In the genomic region with DNA sequence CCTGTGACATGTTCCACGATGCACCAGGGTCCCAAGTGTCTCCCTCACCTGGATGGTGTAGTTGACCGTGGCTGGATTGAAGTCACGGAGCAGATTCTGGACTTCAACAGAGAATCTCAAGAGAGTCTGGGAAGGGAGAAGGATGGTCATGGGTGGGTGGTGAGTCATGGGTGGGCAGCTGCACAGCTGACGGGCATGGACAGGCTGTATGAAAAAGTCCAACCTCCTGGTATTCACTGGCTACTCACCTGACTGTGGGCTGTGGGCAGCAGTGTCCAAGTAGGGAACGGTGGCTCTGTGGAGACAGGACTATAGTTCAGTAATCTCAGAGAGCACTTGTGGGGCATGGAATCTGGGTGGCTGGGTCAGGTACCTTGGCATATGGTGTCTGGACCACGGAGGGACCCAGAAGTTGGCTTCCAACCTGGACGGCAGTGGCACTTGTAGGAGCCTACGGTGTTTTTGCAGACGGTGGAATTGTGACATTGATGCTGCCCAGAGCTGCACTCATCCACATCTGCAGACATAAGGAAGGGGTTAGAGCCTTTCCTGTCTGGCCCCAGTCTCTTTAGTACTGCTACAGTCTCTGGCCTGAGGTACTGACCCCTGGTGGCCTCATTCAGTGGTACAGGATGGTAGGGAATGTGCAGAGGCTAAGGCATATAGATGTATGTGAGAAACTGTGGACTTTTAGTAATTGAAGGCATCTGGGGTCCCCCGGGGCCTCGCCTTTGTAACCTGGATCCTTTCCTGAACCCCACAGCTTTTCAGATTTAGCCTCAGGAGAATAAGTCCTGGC, we compare ENCODE assay signal across 8 mouse cellular contexts. TPM values are rescaled to one million over a fixed set of nuclear protein-coding genes. Genes with fewer than 3 reads are reported as not detected.
DNase-seq lines count a peak whose midpoint lies in the region; ATAC-seq and TF ChIP-seq lines count a peak whose summit lies in the region.

No protein-coding gene starts in this region.

- H3K9ac ChIP-seq in intestine, embryonic 15.5 days: no peak overlapping the region
- no peak overlapping the region for H3K9ac ChIP-seq in intestine, embryonic 16.5 days (ENCODE audit: low read depth, low read length)
- H3K9ac ChIP-seq in liver, embryonic 14.5 days (replicated peaks): no peak overlapping the region

- no peak for DNase-seq in liver, embryonic 14.5 days (ENCODE audit: low read depth in 3 of 3, low spot score in 3 of 3)
- DNase-seq in thymus, postnatal 25 days: peak; percentile 61
- no peak for DNase-seq in right cerebral cortex, adult 2 months (ENCODE audit: low spot score in 2 of 2)
- no peak for DNase-seq in cerebellum, adult 9-11 months

- no peak overlapping the region for H3K4me2 ChIP-seq in intestine, embryonic 15.5 days (replicated peaks)
- no peak overlapping the region for H3K4me2 ChIP-seq in intestine, embryonic 16.5 days (ENCODE audit: low read depth, low read length)
- no peak overlapping the region for H3K4me2 ChIP-seq in liver, embryonic 14.5 days (ENCODE audit: low read depth)

- peak; percentile 63; the same call in 1 of the 2 replicates for TF ChIP-seq CTCF in bone marrow, adult 2 months (IDR thresholded peaks at IDR 0.05; ENCODE audit: control insufficient read depth, insufficient read depth, low read length)
- peak; percentile 78 for TF ChIP-seq CTCF in liver, embryonic 14.5 days (IDR thresholded peaks at IDR 0.05; ENCODE audit: low read depth)

- no peaks in the 10 kb centered on the region for H3K9me3 ChIP-seq in intestine, embryonic 15.5 days
- H3K9me3 ChIP-seq in intestine, embryonic 16.5 days (ENCODE audit: control insufficient read depth, low read length): no peaks in the 10 kb centered on the region
- no peaks in the 10 kb centered on the region for H3K9me3 ChIP-seq in liver, embryonic 14.5 days (ENCODE audit: control insufficient read depth, low read length)

- no peak overlapping the region for H3K27ac ChIP-seq in intestine, embryonic 15.5 days
- no peak overlapping the region for H3K27ac ChIP-seq in intestine, embryonic 16.5 days (ENCODE audit: low read length)
- no peak overlapping the region for H3K27ac ChIP-seq in bone marrow, adult 2 months (ENCODE audit: control insufficient read depth, insufficient read depth, low read depth, low read length, poor library complexity)
- no peak overlapping the region for H3K27ac ChIP-seq in liver, embryonic 14.5 days

- peak; percentile 48; the same call in 1 of the 2 replicates for ATAC-seq in intestine, embryonic 15.5 days
- no peak for ATAC-seq in intestine, embryonic 16.5 days
- ATAC-seq in CD4-positive, CD25-positive, alpha-beta regulatory T cell, adult 4 months: peak; percentile 53
- ATAC-seq in liver, embryonic 14.5 days (ENCODE audit: insufficient read depth): no peak

- 66% methylated on average over 11 of the region's 11 CpGs for WGBS in intestine, embryonic 15.5 days
- WGBS in intestine, embryonic 16.5 days: 70% methylated on average over 11 of the region's 11 CpGs
- WGBS in bone marrow, adult 2 months: 83% methylated on average over 11 of the region's 11 CpGs
- 64% methylated on average over 11 of the region's 11 CpGs for WGBS in liver, embryonic 14.5 days (ENCODE audit: insufficient replicate concordance)

- peaks cover 20% of the 10 kb centered on the region for H3K36me3 ChIP-seq in intestine, embryonic 15.5 days
- H3K36me3 ChIP-seq in intestine, embryonic 16.5 days (ENCODE audit: control insufficient read depth, insufficient read depth, low read length): peaks cover 10% of the 10 kb centered on the region
- H3K36me3 ChIP-seq in liver, embryonic 14.5 days (replicated peaks; ENCODE audit: control insufficient read depth, insufficient read depth, low read depth): peaks cover 16% of the 10 kb centered on the region

- H3K4me3 ChIP-seq in intestine, embryonic 15.5 days (replicated peaks): no peak overlapping the region
- H3K4me3 ChIP-seq in intestine, embryonic 16.5 days (ENCODE audit: low read length): no peak overlapping the region
- H3K4me3 ChIP-seq in bone marrow, adult 2 months (replicated peaks; ENCODE audit: control insufficient read depth, low read depth, low read length): no peak overlapping the region
- H3K4me3 ChIP-seq in liver, embryonic 14.5 days (ENCODE audit: insufficient read depth in 1 of 2, low read depth in 2 of 2, low read length in 2 of 2): no peak overlapping the region

- H3K27me3 ChIP-seq in intestine, embryonic 15.5 days (replicated peaks): no peaks in the 10 kb centered on the region
- H3K27me3 ChIP-seq in intestine, embryonic 16.5 days (replicated peaks; ENCODE audit: control insufficient read depth, insufficient read depth, low read length): no peaks in the 10 kb centered on the region
- no peaks in the 10 kb centered on the region for H3K27me3 ChIP-seq in liver, embryonic 14.5 days (ENCODE audit: control insufficient read depth, insufficient read depth, low read length)

- TF ChIP-seq POLR2A in bone marrow, adult 2 months (IDR thresholded peaks at IDR 0.05; ENCODE audit: borderline replicate concordance, control insufficient read depth, low read depth, low read length): no peak

- TF ChIP-seq EP300 in liver, embryonic 14.5 days (IDR thresholded peaks at IDR 0.05; ENCODE audit: low read depth): no peak

- H3K4me1 ChIP-seq in intestine, embryonic 15.5 days (replicated peaks): 0 out of 2 replicates have a peak, but pooled peaks cover 3% of the 10 kb centered on the region
- no peaks in the 10 kb centered on the region for H3K4me1 ChIP-seq in intestine, embryonic 16.5 days (ENCODE audit: control insufficient read depth, insufficient read depth, low read length)
- H3K4me1 ChIP-seq in bone marrow, adult 2 months (ENCODE audit: control insufficient read depth, insufficient read depth, low read length): peaks cover 2% of the 10 kb centered on the region; the same call in 1 of the 2 replicates
- no peaks in the 10 kb centered on the region for H3K4me1 ChIP-seq in liver, embryonic 14.5 days (replicated peaks; ENCODE audit: control insufficient read depth in 2 of 2, insufficient read depth in 2 of 2, low read length in 1 of 2)

RNA-seq across cellular contexts. Expression of a gene that starts 11.9 kb away (rescaled TPM):
- polyA plus RNA-seq in intestine, embryonic 15.5 days (2015; fragmentation: Nextera tagmentation; extraction: Ambion mirVana): 32.3 and 35.4 TPM in 2 replicates
- 39.5 TPM in 2 replicates for polyA plus RNA-seq in intestine, embryonic 16.5 days (2015; fragmentation: Nextera tagmentation; extraction: Ambion mirVana)
- polyA plus RNA-seq in CD4-positive, CD25-positive, alpha-beta regulatory T cell, adult 4 months (2017; shearing (Covaris generic)): 100 to 1,000 TPM; 199 to 267 TPM
- 25.3 and 79.2 TPM in 2 replicates for polyA plus RNA-seq in bone marrow, adult 2 months (2011; ENCODE audit: insufficient read depth, insufficient read length, low replicate concordance, missing spikeins)
- 8.6 and 11.3 TPM in 2 replicates for polyA plus RNA-seq in liver, embryonic 14.5 days (2012; rRNA removed)
- 8.7 and 8.9 TPM in 2 replicates for polyA plus RNA-seq in liver, embryonic 14.5 days (2014; fragmentation: Nextera tagmentation; extraction: Ambion mirVana)

RNA-seq across cellular contexts. Expression of a gene that starts 14.2 kb away (rescaled TPM):
- 215 and 226 TPM in 2 replicates for polyA plus RNA-seq in intestine, embryonic 15.5 days (2015; fragmentation: Nextera tagmentation; extraction: Ambion mirVana)
- 204 and 224 TPM in 2 replicates for polyA plus RNA-seq in intestine, embryonic 16.5 days (2015; fragmentation: Nextera tagmentation; extraction: Ambion mirVana)
- polyA plus RNA-seq in CD4-positive, CD25-positive, alpha-beta regulatory T cell, adult 4 months (2017; shearing (Covaris generic)): 100 to 1,000 TPM; 153 to 208 TPM
- 74.2 and 81.0 TPM in 2 replicates for polyA plus RNA-seq in bone marrow, adult 2 months (2011; ENCODE audit: insufficient read depth, insufficient read length, low replicate concordance, missing spikeins)
- polyA plus RNA-seq in liver, embryonic 14.5 days (2012; rRNA removed): 92.3 and 110 TPM in 2 replicates
- polyA plus RNA-seq in liver, embryonic 14.5 days (2014; fragmentation: Nextera tagmentation; extraction: Ambion mirVana): 191 and 199 TPM in 2 replicates

RNA-seq across cellular contexts. Expression of a gene that starts 30.2 kb away (rescaled TPM):
- 34.4 and 35.2 TPM in 2 replicates for polyA plus RNA-seq in intestine, embryonic 15.5 days (2015; fragmentation: Nextera tagmentation; extraction: Ambion mirVana)
- 19.9 and 29.6 TPM in 2 replicates for polyA plus RNA-seq in intestine, embryonic 16.5 days (2015; fragmentation: Nextera tagmentation; extraction: Ambion mirVana)
- 10 to 100 TPM; 21.0 to 25.9 TPM for polyA plus RNA-seq in CD4-positive, CD25-positive, alpha-beta regulatory T cell, adult 4 months (2017; shearing (Covaris generic))
- 44.4 and 94.3 TPM in 2 replicates for polyA plus RNA-seq in bone marrow, adult 2 months (2011; ENCODE audit: insufficient read depth, insufficient read length, low replicate concordance, missing spikeins)
- polyA plus RNA-seq in liver, embryonic 14.5 days (2012; rRNA removed): 8.7 and 9.5 TPM in 2 replicates
- polyA plus RNA-seq in liver, embryonic 14.5 days (2014; fragmentation: Nextera tagmentation; extraction: Ambion mirVana): 6.9 TPM in 2 replicates

Comparison
In these comparisons a context has a peak if more than half of its experiments do, and no peak if none do; other contexts are left out.
1. ATAC-seq: peak in intestine, embryonic 15.5 days (single experiment) and CD4-positive, CD25-positive, alpha-beta regulatory T cell, adult 4 months (single experiment); none in intestine, embryonic 16.5 days (single experiment) and liver, embryonic 14.5 days (single experiment).